Mouse (Mus musculus) cerebellum, adult 11 months (tissue): ENCODE results near the gene Ltbp3.
A peak's percentile ranks its signal among the peaks of the same experiment; 100 is the strongest.

Experiments used
- DNase-seq: peaks from one replicate; pipeline ENCODE4 v3.0.0; 2022

Gene Ltbp3

DNA sequence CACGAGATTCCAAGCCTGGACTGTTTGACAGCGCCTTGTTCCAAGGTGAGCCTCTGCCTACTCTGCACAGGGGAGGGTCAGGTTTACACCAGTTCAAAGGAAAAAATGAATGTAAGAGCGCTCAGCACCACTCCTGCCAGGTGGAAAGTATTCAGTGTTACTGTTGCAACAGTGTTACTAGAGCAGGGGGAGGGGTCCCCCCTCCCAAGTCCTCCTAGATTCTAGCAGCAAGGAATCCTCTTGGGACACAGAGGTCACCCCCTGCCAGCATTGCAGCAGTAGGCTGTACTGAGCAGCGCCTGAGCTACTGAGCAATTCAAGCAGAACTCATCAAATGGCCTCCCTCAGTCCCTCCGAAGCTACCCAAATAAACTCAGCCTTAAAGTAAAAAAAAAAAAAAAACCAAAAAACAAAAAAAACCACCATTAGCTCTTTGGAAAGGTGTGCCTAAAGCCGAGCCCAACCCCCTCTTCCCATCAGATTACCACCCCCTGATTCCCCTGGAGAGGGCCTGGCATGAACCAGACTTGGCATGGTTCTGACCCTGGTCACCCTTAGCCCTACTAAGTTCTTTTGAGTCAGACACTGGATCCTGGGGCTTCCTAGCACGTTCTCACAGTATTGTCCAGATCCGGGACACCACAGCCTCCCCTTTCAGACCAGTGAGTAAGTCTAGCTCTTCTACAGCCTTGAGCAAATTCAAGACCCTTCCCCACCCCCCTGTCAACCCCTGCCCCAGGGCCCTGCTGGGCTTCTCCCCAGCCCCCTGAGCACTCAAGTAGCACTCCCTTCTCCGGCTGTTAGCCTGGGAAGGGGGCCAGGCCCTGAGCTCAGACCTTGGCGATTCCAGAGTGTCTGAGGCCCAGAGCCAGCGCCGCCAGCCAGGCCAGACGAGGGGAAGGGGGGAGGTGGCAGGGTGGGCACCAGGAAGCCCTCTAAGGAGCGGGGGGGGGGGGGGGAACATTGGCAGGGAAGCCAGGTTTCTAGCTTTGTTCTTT, at the start of gene Ltbp3:
Ltbp3 (plus strand) TSS at position 585 of the 998 bp plus-strand sequence.
- DNase-seq = peak; percentile 69

DNA sequence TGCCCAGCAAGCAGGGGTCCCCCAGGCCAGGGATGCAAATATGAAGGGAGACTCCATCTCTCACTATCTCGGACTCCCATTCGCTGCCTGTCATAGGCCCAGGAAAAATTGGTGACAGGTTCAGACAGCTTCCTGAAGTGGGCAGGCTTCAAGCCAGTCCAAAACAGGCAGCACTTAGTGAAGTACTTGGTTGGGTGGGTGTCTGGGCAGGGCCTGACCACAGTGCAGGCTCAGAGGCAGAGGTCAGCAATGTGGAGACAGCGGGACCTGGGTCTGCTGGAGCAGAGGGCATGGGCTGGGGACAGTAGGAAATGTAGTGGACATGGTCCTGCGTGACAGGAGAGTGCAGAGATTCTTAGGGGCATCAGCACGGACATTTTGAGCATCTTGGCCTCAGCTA, 49.1 kb upstream of the Ltbp3 start:
- no peak for DNase-seq

DNA sequence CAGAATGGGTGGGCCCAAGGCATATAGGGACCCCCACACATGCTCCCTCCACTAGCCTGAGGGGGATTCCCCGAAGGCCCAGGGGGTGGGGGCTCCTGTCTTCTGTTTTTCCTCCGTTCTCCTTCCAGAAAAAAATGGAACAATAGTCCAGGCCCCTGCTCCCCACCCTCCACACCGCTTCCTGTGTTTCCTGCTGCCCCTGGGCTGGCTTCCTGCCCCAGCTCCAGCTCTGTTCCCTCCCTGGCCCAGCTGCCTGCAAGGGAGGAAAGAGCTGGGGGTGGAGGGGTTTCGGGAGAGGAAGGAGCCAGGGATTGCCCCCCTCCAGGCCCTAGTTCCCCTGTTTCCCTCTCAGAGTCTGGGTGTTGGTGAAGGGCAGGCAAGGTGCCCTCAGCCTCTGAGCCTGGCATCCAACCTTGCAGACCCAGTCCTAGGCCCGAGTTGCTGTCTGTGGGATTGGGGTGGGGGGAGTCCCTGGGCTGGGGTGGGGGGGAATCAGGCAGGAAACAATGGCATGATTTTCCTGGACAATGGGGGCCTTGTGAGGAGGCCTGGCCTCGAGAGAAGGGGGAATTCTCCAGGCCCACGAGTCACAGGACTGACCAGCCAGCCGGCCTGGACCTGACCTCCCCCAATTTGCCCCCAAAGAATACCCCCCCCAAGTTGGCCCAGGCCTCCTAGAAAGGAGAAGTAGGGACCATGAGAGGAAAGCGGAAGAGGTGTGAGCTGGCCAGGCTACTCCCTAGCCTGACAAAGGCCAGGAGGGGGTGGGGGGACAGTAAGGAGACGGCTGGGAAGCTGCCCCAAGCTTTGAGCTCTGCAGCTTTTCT, 48.4 kb upstream of the Ltbp3 start:
- DNase-seq = no peak

GRCm38 (mm10) chr19:5692913-5693396, 47.7 kb upstream of the Ltbp3 start:
- no peak for DNase-seq

DNA sequence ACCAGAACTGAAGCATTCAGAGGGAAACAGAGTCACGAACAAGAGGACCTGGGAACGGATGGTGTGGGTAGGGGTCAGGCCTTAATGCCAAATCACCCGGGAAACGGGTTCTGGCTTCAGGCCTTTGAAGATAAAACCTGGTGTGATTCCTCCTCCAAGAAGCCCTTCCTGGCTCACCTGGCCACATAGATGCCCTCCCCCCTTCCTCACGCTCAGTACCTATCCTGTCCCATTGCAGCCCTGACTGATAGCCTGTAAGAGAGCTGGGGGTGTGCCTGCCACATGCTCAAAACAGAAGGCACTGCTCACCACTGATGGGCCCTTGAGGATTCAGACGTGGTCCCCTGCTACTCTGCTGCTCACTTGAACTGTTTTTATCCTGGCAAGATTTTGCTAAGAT, 46.9 kb upstream of the Ltbp3 start:
- no peak for DNase-seq

DNA sequence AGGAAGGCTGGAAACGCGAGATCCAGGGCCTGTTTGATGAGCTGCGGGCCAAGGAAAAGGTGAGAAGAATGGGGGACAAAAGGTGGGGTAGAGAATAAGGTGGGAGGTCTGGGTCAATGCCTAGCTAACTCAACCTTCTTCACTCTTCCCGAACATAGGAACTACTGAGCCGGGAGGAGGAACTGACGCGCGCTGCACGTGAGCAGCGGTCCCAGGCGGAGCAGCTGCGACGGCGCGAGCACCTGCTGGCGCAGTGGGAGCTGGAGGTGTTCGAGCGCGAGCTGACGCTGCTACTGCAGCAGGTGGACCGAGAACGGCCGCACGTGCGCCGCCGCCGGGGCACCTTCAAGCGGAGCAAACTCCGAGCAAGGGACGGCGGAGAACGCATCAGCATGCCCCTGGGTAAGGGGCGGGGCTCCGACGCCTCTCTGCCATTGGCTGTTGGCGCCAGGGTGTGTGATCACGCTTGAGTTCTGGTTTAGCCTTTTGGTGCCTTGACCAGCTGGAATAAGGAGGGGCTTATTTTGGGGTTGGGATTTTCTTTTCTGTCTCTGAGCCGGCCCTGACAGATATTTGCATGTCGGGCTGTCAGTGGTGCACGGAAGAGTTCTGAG, 44.7 kb upstream of the Ltbp3 start:
- no peak for DNase-seq

DNA sequence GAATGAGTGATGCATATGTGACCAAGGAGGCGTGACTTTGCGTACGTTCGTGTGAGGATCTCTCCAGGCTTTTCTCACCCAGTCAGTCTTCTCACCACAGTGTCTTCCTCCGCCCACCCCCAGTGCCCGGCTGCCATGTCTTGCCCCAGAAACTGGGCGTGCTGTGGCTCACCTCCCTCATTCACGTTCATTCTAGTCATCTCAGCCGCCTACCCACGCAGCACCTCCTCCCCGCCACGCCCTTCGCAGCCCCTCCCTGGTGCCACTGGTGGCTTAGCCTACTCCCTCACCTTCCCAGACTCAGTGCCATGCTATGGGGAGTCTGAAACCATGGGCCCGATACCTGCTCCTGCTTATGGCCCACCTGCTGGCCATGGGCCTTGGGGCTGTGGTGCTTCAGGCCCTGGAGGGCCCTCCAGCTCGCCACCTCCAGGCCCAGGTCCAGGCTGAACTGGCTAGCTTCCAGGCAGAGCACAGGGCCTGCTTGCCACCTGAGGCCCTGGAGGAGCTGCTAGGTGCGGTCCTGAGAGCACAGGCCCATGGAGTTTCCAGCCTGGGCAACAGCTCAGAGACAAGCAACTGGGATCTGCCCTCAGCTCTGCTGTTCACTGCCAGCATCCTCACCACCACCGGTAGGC, 36.4 kb upstream of the Ltbp3 start, which contains the start of gene Kcnk7:
Kcnk7 (plus strand) TSS at position 205 of the 638 bp plus-strand sequence.
- no peak for DNase-seq

GRCm38 (mm10) chr19:5704801-5705571, 35.7 kb upstream of the Ltbp3 start:
- DNase-seq = no peak

- no peak for DNase-seq
Measured at GRCm38 (mm10) chr19:5710068-5710467, 30.6 kb upstream of the Ltbp3 start.

DNA sequence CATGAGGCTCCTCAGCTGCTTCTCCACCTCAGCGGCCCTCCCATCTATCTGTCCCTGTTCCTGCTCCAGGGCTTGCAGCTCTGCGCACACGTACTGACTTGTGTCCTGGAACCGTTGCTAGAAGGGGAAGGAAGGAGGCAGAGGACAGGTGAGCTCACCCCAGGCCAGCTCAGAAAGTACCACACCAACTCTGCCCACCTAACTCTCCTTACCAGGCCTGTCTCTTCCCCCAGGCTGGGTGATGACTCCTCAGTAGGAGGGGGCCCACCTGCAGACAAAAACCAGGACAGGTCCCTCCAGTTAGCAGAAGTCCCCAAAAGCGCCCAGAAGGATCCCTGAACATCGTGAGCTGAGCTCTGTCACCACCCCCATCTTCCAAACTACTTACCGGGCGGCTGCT, 30.1 kb upstream of the Ltbp3 start:
- DNase-seq = no peak

- DNase-seq = peak; percentile 70
Measured at GRCm38 (mm10) chr19:5711218-5711617, 29.5 kb upstream of the Ltbp3 start.

GRCm38 (mm10) chr19:5711907-5712460, 28.7 kb upstream of the Ltbp3 start:
- no peak for DNase-seq

DNA sequence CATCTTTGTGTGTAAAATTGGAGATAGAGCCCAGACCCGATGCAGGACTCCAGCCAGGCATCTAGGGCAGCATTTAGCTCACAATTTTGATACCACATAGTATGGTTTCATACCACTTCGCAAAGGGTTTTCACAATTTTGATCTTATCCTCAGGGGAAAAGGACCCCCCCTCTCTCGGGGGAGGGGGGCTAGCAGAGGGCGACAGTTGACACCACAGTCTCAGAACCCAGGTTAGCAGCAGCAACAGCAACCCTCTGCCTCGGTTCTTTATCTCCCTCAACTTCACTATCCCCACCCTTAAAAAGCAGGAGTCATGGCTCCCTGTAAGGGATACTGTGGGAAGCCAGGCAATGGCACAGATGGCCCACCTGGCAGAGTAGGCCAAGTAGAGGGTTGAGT, 27.4 kb upstream of the Ltbp3 start:
- DNase-seq = no peak

- no peak for DNase-seq
Measured at GRCm38 (mm10) chr19:5713730-5714129, 27.0 kb upstream of the Ltbp3 start.

- DNase-seq = no peak
Measured at GRCm38 (mm10) chr19:5715793-5716688, 24.7 kb upstream of the Ltbp3 start.

DNA sequence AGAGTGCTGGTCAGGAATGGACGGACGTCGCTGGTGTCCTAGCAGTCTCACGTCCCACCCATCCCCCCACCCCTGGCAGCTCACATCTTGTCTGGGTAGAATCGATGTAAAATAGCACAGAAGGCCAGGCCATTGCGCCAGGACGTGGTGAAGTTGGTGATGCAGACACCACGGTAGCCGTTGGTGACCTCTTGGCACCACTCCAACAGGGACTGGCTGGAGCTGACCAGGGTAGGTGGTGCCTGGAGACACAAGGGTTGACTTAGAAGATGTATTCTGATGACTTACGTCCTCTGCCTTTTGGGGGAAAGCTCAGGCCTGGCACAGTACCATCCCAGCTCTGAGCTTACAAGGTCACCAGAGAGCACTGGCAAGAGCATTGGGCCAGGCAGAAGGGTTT, 23.7 kb upstream of the Ltbp3 start:
- no peak for DNase-seq

- DNase-seq = no peak
Measured at GRCm38 (mm10) chr19:5721233-5721632, 19.5 kb upstream of the Ltbp3 start.

GRCm38 (mm10) chr19:5722848-5723425, 17.8 kb upstream of the Ltbp3 start:
- no peak for DNase-seq

DNA sequence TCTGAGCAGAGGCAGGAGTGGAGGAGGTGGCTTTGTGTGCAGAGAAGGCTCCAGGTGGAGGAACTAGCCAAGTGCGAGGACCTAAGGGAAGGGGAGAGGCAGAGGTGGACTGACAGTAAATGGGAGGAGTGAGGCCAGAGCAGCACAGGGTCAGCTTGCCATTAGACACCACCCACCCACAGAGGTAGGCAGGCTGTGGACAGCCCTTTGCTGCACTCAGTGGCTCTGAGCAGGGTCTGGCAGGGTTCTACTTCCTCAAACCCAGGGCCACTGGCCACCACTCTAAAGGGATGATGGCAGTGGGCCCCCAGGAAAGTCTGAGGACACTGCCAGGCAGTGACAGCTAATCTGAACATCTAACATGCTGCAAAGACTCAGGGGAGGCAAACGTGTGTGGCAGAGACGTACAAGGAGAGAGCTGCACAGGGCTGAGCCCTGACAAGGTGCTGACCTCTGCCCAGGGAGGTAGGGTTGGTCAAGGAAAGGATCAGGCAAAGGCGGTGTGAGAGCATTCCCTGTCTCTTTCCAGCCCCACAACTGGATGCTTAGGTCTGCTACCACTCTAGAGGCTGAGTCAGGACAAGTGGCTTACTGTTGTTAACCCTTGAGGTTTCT, 16.7 kb upstream of the Ltbp3 start:
- no peak for DNase-seq
